Mouse (Mus musculus): ENCODE results near the gene Spats1.

DNA sequence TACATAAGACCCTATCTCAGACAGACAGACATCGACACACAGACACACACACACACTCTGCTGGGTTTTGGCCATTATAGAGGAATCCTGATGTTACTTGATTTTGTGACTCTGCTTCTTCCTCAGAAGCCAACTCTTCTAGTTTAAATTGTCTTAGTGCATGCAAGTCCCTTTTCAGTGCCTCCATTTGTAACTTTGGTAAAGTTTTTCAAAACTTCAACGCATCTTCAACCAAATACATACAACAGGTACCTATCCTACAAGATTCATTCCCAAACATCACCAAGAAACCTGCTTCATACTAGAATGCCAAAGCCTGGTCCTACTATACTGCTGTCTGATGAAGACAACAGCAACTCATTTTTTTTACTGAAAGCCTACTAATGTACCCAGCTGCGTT, 43.2 kb downstream of the Spats1 start:
- TF ChIP-seq CTCF (IDR thresholded peaks at IDR 0.05; ENCODE audit: low read depth) = no peak
- TF ChIP-seq EP300 (IDR thresholded peaks at IDR 0.05; ENCODE audit: low read depth) = no peak

Measured in liver, postnatal 0 days (tissue).